Mouse (Mus musculus) embryo, embryonic 9.5 days (tissue): ENCODE data around the gene Znrd1as.
A peak's percentile ranks its signal among the peaks of the same experiment; 100 is the strongest.

Source experiments
- DNase-seq: peaks from one replicate; pipeline ENCODE4 v3.0.0-alpha.2; 2017; ENCODE audit errors: extremely low spot score

Gene Znrd1as

GRCm38 (mm10) chr17:36957999-36958743 is at the start of gene Znrd1as, which contains the start of gene Znrd1:
Znrd1as (plus strand) TSS chr17:36958592.
Znrd1 (minus strand) TSS chr17:36958559.
- DNase-seq = peak; percentile 98

DNA sequence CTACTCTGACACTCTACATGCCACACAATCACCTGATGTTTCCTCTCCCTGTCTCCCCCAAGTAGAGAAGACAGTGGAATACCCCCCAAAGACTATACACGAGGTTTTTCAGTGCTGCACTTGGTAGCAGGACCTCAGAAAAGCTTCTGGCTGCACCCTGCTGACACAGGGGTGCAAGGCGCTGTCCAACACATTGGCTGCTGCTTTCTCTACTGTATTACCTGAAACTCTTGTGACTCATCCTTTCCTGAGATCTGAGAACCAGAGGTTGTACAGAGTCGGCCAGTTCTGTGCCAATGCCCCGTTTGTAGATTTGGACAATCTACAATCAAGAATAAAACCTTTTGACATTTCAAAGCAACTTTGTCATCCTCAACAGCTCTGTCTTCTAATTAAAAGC is 48.6 kb upstream of the Znrd1as start:
- no peak for DNase-seq

DNA sequence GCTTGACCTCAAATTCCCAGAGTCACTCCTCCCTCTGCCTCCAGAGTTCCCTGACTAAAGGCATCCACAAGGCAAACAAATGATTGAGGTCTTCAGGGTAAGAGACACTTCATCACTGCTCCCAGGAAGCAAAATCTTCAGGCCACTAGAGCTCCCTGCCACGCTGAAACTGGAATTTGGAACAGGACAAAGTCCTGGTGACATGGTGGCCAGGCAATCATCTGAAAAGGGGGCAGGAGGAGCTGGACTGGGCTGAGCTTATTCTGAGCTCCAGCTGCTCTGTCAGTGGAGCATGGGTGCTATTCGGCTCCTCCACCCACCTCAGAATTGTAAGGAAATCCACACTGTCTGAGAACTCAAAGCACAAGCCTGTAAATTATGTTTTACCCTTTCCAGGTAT is 46.4 kb upstream of the Znrd1as start:
- no peak for DNase-seq

DNA sequence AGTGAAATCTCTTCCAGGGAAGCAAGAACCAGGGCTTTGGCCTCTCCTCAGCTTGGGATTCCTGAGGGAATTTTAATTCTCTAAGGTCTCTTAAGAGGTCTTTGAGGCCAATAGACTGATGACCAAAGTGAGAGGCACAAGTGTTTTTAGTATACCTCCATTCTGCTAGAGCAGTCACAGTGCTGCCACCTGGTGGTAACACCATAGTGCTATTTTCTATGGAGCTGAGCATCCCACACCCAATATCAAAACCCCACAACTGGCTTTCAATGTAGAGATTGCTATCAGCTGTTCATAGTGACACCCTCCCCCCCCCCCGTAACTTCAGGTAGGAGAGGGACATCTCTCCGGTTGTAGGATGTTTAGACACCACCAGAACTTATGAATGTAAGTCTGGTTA is 44.3 kb upstream of the Znrd1as start:
- peak; percentile 59 for DNase-seq

GRCm38 (mm10) chr17:36915076-36915475 is 43.3 kb upstream of the Znrd1as start:
- DNase-seq = peak; percentile 47

GRCm38 (mm10) chr17:36920239-36920638 is 38.2 kb upstream of the Znrd1as start:
- no peak for DNase-seq

DNA sequence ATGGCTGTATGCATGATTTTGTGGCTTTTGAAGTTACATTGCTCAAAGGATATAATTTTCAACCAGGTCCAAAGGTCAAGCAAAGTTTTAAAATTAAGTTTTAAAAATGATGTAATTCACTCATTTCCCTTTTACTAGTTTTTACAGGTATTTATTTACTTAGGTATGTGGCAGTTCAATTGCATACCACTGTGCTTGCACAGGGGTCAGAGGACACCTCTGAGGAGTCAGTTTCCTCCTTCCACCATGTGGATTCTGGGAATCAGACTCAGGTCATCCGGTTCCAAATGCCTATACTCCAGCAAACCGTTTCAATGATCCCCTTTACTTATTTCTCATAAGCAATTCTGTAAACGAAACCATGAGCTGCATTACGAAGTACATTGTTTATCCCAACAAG is 35.7 kb upstream of the Znrd1as start:
- DNase-seq = no peak

GRCm38 (mm10) chr17:36923491-36923890 is 34.9 kb upstream of the Znrd1as start:
- DNase-seq = no peak

DNA sequence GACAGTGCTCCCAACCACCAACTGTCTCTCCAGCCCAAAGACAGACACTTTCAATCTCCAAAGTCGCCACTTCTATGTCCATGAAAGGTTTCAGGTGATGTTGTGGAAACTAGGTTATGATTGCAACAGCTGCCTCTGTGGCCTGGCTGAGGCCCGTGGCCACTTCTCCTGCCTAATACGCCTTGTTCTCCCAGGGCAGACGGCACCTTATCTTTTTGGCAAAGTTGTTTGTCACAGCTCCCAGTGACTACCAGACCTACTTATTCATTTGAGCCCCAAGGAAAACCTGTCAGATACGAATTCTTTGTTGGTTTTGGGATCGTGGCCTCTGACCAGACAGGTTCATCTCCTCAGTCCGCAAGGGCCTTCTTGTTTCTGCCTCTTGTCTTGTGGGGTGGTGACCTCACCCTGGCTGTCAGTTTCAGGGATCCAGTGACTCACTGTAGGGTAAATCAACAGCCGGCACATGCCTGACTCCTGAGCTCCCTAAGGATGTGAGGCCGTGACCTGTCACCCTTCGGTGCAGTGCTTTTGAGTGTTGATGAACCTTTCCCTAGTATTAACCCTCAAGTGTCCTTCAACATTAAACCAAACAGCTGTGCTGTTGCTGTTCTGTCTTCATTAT is 30.8 kb upstream of the Znrd1as start:
- DNase-seq = no peak

DNA sequence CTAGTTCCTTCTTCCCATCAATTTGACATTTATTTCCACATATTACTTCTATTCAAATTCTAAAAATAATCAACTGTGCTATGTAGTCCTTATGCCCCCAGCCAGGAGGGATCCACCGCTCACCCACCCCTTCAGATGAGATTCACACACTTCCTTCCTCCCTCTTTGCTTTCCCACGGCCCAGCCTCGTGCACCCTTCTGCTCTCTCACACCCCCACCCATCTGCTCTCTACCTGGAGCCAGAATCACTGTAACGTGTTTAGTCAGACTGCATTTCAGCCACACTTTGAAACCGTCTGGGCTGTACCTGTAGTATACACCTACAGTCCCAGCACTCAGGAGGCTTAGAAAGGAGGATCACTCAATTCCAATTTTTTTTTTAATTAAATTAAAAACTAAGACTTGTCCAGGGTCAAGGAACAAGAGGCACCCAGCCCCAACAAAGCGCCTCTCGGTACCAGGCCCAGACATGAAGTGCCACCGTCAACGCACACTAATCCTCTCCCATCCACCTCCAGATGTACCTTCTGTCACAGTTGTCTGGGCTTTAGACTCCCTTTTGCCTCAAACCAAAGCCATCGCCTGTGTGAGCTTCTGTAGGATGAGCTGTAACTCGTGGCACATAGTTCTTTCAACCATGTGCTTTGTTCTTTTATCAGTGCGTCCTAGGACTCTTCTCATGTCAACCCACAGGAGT is 29.0 kb upstream of the Znrd1as start:
- no peak for DNase-seq

DNA sequence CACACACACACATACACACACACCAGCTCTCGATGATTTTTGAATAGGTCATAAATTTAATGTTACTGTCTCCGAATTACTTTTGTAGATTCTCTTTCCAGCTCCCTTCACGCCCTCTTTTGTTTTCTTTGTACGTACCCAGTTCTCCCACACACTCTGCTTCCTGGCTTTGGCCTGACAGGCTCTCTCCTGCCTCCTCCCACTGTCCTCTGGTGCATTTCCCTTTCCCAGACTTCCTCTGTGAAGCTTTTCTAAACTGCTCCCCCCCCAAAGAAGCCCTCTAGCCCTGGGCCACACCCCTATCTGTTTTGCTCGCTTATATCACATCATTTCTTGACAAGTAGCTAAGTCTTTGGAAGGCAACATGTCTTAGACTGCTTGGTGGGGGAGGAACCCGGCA is 28.2 kb upstream of the Znrd1as start:
- DNase-seq = no peak

GRCm38 (mm10) chr17:36931130-36931529 is 27.3 kb upstream of the Znrd1as start:
- DNase-seq = no peak

- no peak for DNase-seq
Measured at GRCm38 (mm10) chr17:36931806-36932205, 26.6 kb upstream of the Znrd1as start.

- DNase-seq = no peak
Measured at GRCm38 (mm10) chr17:36938056-36938455, 20.3 kb upstream of the Znrd1as start.

GRCm38 (mm10) chr17:36942391-36942790 is 16.0 kb upstream of the Znrd1as start:
- DNase-seq = no peak

GRCm38 (mm10) chr17:36942791-36943471 is 15.5 kb upstream of the Znrd1as start, which contains the start of gene Rnf39:
Rnf39 (plus strand) TSS chr17:36942918.
- DNase-seq = peak; percentile 22

GRCm38 (mm10) chr17:36943691-36944090 is 14.7 kb upstream of the Znrd1as start:
- DNase-seq = no peak

DNA sequence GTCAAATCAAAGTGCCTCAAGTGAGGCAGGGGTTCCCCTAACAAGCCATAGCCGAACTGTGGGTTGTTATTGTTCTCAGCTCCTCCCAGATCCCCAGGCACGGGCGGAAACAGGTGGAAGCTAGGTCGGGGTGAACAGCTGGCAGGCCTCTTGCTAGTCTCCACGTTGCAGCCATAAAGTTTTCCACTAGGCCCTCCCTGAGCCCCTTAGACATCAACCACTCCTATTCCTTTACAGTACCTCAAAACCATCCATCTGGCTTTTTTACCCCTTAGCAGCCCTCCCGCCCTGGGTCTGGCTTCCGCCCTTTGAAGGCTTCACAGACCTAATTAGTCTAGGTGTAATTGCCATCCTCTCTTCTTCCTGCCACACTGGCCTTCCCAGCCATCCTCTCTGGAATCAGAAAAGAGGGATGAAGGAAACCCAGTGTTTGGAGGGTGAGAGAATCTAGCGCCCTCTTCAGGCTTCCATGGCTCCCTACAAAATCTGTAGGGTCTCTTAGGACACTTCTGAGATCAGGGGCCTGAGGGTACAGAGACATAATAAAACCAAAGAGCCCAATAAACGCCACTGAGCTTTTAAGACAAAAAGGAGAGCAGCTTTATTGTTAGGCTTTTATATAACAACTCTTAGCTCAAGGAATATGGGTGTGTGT is 14.1 kb upstream of the Znrd1as start:
- peak; percentile 18 for DNase-seq

DNA sequence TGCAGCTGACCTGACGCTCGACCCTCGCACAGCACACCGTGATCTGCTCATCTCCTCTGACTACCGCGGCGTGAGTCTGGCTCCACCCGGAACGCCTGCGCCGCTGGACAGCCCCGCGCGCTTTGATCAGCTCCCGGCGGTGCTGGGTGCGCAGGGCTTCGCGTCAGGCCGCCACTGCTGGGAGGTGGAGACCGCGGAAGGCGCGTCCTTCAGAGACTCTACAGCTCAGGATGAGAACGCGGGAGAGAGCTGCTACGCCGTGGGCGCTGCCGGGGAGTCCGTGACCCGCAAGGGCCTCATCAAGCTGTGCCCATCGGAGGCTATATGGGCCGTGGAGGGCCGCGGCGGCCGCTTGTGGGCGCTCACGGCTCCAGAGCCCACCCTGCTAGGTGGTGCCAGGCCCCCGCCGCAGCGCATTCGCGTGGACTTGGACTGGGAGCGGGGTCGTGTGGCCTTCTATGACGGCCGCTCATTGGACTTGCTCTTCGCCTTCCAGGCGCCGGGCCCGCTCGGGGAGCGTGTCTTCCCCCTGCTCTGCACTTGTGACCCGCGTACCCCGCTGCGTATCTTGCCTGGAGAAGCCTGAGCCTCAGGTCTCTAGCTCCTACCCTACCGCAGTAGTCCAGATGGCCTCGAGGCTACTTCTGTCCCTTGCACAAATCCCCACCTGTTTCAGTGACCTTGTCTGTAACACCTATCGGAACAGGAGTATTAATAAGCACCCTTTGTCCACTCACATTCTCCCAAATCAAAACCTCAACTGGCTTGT is 11.2 kb upstream of the Znrd1as start:
- peak; percentile 71 for DNase-seq

GRCm38 (mm10) chr17:36948286-36948685 is 10.1 kb upstream of the Znrd1as start:
- no peak for DNase-seq

- DNase-seq = no peak
Measured at GRCm38 (mm10) chr17:36949265-36949664, 9.1 kb upstream of the Znrd1as start.
